Mouse (Mus musculus): ENCODE measurements around the gene Bysl. TPM values are rescaled to one million over a fixed set of nuclear protein-coding genes. Genes with fewer than 3 reads are reported as not detected.
"Not testable (repeated sequence)": the region's sequence is repeated elsewhere in the genome, so short reads cannot be mapped to it uniquely, and the experiment has no call there.

Bysl gene
- polyA plus RNA-seq, 1 experiment from 2014 or later = 43.1 TPM

DNA sequence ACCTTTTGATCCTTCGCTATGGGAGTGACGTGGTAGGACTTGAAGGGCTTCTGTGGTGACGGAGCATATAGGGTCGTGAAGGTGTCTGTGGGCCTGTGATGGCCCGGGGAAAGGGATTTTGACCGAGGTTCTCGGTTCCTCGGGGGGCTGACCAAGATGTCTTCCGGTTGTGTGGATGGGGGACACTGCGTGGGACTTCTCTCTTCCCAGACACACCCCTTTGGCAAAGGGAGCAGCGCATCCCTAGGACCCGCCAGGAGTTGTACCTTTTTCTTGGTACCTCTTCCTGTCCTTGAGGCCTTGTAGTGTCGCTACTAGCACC lies 330 bp upstream of the Bysl start:
- Histone ChIP-seq H3K27me3 (replicated peaks; ENCODE audit: control insufficient read depth, insufficient read depth, low read length) (no peaks in the 10 kb centered on the region), H3K27ac (ENCODE audit: low read depth, low read length) (peak overlapping the region; percentile 51; the same call in 1 of the 2 replicates), H3K4me1 (replicated peaks; ENCODE audit: control insufficient read depth, insufficient read depth, low read length) (peaks cover 35% of the 10 kb centered on the region), H3K4me3 (ENCODE audit: low read depth, low read length) (peak overlapping the region; percentile 76), H3K9me3 (ENCODE audit: control insufficient read depth, low read length) (no peaks in the 10 kb centered on the region), H3K36me3 (ENCODE audit: control insufficient read depth, insufficient read depth, low read length) (peaks cover 33% of the 10 kb centered on the region), H3K9ac (ENCODE audit: low read depth, low read length) (peak overlapping the region; percentile 72), H3K4me2 (peak overlapping the region; percentile 92)
- DNase-seq (ENCODE audit: low spot score) (no peak), ATAC-seq (replicated peaks; ENCODE audit: low FRiP score) (no peak)
- WGBS = under 1% methylated on average over 13 of the region's 13 CpGs

DNA sequence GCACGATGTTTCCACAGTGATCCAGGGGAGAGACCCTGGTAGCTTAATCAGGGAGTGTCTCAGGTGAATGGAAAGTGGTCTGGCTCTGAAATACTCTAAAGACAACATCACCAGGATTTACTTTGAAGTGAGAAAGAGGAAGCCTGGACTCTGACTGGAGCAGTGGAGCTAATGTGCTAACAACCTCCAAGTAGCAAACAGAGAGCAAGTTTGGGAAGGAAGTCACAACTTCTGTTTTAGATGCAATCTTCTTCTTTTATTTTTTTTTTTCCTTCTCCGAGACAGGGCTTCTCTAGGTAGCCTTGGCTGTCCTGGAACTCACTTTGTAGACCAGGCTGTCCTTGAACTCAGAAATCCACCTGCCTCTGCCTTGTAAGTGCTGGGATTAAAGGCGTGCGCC lies 2.1 kb downstream of the Bysl start:
- H3K36me3 ChIP-seq (ENCODE audit: control insufficient read depth, insufficient read depth, low read length) = peaks cover 47% of the 10 kb centered on the region
- H3K9me3 ChIP-seq (ENCODE audit: control insufficient read depth, low read length) = no peaks in the 10 kb centered on the region
- no peak overlapping the region; the same call in 1 of the 2 replicates for H3K27ac ChIP-seq (ENCODE audit: low read depth, low read length)
- peaks cover 25% of the 10 kb centered on the region for H3K4me1 ChIP-seq (replicated peaks; ENCODE audit: control insufficient read depth, insufficient read depth, low read length)
- no peak for ATAC-seq (replicated peaks; ENCODE audit: low FRiP score)
- H3K9ac ChIP-seq (ENCODE audit: low read depth, low read length) = no peak overlapping the region; the same call in 1 of the 2 replicates
- H3K27me3 ChIP-seq (replicated peaks; ENCODE audit: control insufficient read depth, insufficient read depth, low read length) = no peaks in the 10 kb centered on the region
- peak overlapping the region; percentile 76 for H3K4me3 ChIP-seq (ENCODE audit: low read depth, low read length)
- no peak for DNase-seq (ENCODE audit: low spot score)
- peak overlapping the region; percentile 92 for H3K4me2 ChIP-seq
- WGBS = 75% methylated on average over 4 of the region's 4 CpGs

DNA sequence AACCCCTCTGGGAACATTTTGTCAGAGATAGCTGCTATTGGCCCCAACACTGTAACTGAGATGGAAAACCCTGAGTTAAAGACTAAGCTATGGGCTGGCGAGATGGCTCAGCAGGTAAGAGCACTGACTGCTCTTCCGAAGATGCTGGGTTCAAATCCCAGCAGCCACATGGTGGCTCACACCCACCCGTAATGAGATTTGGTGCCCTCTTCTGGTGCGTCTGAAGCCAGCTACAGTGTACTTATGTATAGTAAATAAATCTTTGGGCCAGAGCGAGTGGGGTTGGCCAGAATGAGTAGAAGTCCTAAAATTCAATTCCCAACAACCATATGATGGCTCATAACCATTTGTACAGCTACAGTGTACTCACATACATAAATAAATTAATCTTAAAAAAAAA lies 5.1 kb downstream of the Bysl start:
- Histone ChIP-seq H3K4me1 (replicated peaks; ENCODE audit: control insufficient read depth, insufficient read depth, low read length) (peaks cover 16% of the 10 kb centered on the region), H3K4me2 (no peak overlapping the region), H3K4me3 (ENCODE audit: low read depth, low read length) (no peak overlapping the region), H3K9me3 (ENCODE audit: control insufficient read depth, low read length) (no peaks in the 10 kb centered on the region), H3K36me3 (ENCODE audit: control insufficient read depth, insufficient read depth, low read length) (peaks cover 63% of the 10 kb centered on the region), H3K9ac (ENCODE audit: low read depth, low read length) (no peak overlapping the region), H3K27ac (ENCODE audit: low read depth, low read length) (no peak overlapping the region), H3K27me3 (replicated peaks; ENCODE audit: control insufficient read depth, insufficient read depth, low read length) (no peaks in the 10 kb centered on the region)
- WGBS = 75% methylated on average over 5 of the region's 5 CpGs
- ATAC-seq (replicated peaks; ENCODE audit: low FRiP score) (no peak), DNase-seq (ENCODE audit: low spot score) (no peak)

DNA sequence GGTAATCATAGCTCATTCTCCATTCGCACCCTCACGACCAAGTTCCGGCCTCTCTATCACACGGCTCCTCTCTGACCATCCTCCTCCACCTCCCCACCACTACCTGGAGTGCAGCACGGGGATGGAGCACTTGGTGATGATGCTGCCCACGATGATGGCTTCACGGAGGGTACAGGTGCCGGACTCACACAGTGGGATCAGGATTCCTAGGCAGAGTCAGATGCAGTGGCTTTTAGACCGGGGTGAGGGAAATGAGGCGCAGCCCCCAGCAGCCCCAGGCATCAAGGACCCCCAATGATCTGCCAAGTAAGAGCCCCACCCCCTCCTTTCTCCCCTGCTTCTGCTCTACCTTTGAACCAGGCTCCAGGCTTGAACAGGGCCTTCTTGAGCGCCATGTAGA lies 9.0 kb downstream of the Bysl start:
- peaks cover 24% of the 10 kb centered on the region for H3K4me1 ChIP-seq (replicated peaks; ENCODE audit: control insufficient read depth, insufficient read depth, low read length)
- H3K9ac ChIP-seq (ENCODE audit: low read depth, low read length) = no peak overlapping the region
- H3K9me3 ChIP-seq (ENCODE audit: control insufficient read depth, low read length) = no peaks in the 10 kb centered on the region
- 94% methylated on average over 11 of the region's 11 CpGs for WGBS
- no peak overlapping the region for H3K4me2 ChIP-seq
- no peak overlapping the region for H3K4me3 ChIP-seq (ENCODE audit: low read depth, low read length)
- no peak for DNase-seq (ENCODE audit: low spot score)
- peaks cover 78% of the 10 kb centered on the region for H3K36me3 ChIP-seq (ENCODE audit: control insufficient read depth, insufficient read depth, low read length)
- H3K27ac ChIP-seq (ENCODE audit: low read depth, low read length) = no peak overlapping the region
- H3K27me3 ChIP-seq (replicated peaks; ENCODE audit: control insufficient read depth, insufficient read depth, low read length) = no peaks in the 10 kb centered on the region
- ATAC-seq (replicated peaks; ENCODE audit: low FRiP score) = no peak

DNA sequence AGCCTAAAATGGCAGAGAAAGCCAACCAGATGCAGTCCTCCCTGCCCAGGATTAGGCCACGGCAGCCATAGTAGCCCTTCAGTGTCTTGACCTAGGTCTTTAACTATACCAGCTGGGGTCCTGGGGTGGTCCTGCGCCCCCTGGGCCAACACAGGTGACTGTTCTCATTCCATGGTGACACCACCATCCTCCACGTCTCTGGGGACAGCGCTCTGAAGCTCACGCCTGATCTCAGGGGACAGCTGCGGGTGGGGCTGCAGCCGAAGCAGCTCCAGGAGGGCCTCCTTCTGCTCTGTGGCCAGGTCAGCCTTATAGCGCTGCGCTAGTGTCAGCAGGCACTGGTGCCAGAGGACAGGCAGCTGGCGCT lies 9.9 kb downstream of the Bysl start:
- 94% methylated on average over 10 of the region's 10 CpGs for WGBS

DNA sequence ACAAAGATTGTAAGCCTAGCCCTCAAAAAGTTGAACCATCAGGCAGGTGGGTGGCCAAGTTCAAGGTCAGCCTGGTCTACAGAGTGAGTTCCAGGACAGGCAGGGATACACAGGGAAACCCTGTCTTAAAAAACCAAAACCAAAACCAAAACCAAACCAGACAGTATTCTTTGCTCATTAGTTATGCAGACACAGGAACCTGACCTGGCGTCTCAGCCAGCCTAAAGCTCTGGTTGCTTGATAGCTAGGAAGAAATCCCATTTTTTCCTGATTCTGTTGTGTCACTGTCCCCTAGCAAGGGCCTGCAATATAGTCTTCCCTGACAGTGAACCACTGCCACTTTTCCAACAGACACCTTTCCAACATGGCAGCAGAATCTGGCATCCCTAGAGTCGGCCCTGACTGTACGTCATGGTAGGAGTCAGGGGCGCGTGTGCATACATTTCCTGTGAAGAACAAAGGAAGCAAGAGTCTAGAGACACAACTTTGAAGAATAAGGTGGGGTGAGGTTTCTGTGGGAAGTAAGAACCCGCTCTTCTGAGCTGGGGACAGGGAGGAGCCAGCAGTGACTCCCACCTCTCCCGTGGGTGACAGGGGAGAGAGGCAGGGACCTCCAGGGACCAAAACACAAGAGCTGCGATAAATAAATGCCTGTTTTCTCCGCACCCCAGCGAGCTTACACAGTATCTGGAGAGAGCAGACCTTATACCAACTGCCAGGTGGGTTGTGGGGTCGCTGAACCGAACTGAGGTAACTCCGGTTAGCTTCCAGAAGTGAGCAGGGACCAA lies 10.5 kb downstream of the Bysl start:
- no peak overlapping the region for H3K4me2 ChIP-seq
- no peak overlapping the region for H3K9ac ChIP-seq (ENCODE audit: low read depth, low read length)
- H3K9me3 ChIP-seq (ENCODE audit: control insufficient read depth, low read length) = no peaks in the 10 kb centered on the region
- H3K27me3 ChIP-seq (replicated peaks; ENCODE audit: control insufficient read depth, insufficient read depth, low read length) = no peaks in the 10 kb centered on the region
- 85% methylated on average over 13 of the region's 13 CpGs for WGBS
- ATAC-seq (replicated peaks; ENCODE audit: low FRiP score) (no peak), DNase-seq (ENCODE audit: low spot score) (no peak)
- H3K4me3 ChIP-seq (ENCODE audit: low read depth, low read length) = no peak overlapping the region
- peaks cover 73% of the 10 kb centered on the region for H3K36me3 ChIP-seq (ENCODE audit: control insufficient read depth, insufficient read depth, low read length)
- H3K27ac ChIP-seq (ENCODE audit: low read depth, low read length) = peak overlapping the region; percentile 99; the same call in 1 of the 2 replicates
- H3K4me1 ChIP-seq (replicated peaks; ENCODE audit: control insufficient read depth, insufficient read depth, low read length) = peaks cover 39% of the 10 kb centered on the region

More for the DNA sequence above, 9.9 kb downstream of the Bysl start:
- H3K4me2 ChIP-seq = no peak overlapping the region
- H3K4me3 ChIP-seq (ENCODE audit: low read depth, low read length) = no peak overlapping the region
- DNase-seq (ENCODE audit: low spot score) (no peak), ATAC-seq (replicated peaks; ENCODE audit: low FRiP score) (no peak)
- H3K27ac ChIP-seq (ENCODE audit: low read depth, low read length) = peak overlapping the region; percentile 99; the same call in 1 of the 2 replicates
- H3K4me1 ChIP-seq (replicated peaks; ENCODE audit: control insufficient read depth, insufficient read depth, low read length) = peaks cover 33% of the 10 kb centered on the region
- no peak overlapping the region for H3K9ac ChIP-seq (ENCODE audit: low read depth, low read length)
- H3K9me3 ChIP-seq (ENCODE audit: control insufficient read depth, low read length) = no peaks in the 10 kb centered on the region
- no peaks in the 10 kb centered on the region for H3K27me3 ChIP-seq (replicated peaks; ENCODE audit: control insufficient read depth, insufficient read depth, low read length)
- peaks cover 77% of the 10 kb centered on the region for H3K36me3 ChIP-seq (ENCODE audit: control insufficient read depth, insufficient read depth, low read length)

DNA sequence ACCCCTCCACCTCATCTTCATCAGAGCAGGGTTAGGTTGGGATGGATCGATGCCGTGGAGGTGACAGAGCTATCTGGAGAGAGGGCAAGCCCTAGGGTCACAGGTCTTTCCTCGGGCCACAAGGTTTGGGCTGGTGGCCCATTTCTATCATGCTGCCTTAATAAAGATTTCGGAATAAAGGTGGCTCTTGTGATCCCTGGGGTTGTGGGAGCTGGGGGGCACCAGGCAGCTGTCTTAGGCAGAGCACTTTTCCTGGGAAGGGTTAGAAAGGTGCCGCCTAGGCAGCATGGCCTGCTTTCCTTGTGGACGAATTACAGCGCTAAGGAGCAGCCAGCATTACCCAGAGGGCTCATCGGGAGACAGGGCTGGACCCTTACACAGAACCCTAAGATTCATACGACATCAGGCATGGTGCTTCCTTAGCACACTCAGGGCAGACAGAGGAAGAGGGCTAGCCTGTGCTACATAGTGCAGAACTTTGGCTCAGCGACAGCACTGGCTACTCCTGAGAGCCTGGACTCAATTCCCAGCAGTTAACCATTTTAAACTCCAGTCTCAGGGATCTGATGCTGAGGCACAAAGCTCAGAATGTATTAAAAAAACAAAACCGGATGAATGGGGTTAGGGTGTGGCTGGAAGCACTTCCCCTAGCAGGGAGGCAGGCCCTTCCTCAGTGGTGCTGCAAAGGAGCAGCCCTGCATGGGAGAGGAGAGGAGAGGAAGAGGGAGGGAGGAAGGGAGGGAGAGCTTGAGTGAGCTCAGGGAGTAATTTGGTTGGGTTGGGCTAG lies 11.6 kb downstream of the Bysl start:
- Histone ChIP-seq H3K27ac (ENCODE audit: low read depth, low read length) (peak overlapping the region; percentile 99), H3K27me3 (replicated peaks; ENCODE audit: control insufficient read depth, insufficient read depth, low read length) (no peaks in the 10 kb centered on the region), H3K4me2 (peak overlapping the region; percentile 4; the same call in 1 of the 2 replicates), H3K9ac (ENCODE audit: low read depth, low read length) (peak overlapping the region; percentile 25; the same call in 1 of the 2 replicates), H3K4me3 (ENCODE audit: low read depth, low read length) (no peak overlapping the region), H3K36me3 (ENCODE audit: control insufficient read depth, insufficient read depth, low read length) (peaks cover 63% of the 10 kb centered on the region), H3K9me3 (ENCODE audit: control insufficient read depth, low read length) (no peaks in the 10 kb centered on the region), H3K4me1 (replicated peaks; ENCODE audit: control insufficient read depth, insufficient read depth, low read length) (peaks cover 40% of the 10 kb centered on the region)
- peak; percentile 41 for DNase-seq (ENCODE audit: low spot score)
- no peak for ATAC-seq (replicated peaks; ENCODE audit: low FRiP score)
- WGBS = 64% methylated on average over 11 of the region's 11 CpGs

DNA sequence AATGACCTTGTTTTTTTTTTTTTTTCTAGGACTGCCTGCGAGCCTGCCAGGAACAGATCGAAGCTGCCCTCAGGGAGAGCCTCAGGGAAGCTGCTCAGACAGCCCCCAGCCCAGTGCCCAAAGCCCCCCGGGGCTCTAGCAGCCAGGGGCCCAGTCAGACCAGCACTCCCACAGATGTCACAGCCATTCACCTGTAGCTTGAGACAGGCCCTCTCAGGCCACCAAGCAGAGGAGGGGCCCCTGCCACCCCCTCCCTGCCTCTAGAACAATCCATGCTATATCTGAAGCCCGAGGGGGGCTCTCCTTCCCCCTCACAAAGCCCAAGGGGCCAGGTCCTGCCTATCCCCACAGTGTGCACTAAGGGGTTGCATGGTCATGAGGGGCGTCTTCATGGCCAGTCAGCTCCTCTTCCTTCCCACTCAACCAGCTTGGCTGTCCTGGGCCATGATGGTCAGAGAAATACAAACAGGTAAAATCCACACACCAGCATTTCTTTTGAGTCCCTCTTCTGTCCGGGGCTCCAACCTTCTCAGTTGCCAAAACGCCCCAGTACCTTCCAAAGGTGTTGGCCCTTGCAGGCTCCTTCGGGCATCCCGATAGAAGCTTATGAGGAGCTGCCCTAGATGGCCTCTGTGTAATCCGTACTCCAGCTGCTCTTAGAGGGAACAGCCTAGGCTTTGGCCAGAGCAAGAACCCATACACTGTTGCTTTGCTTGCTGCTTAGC lies 12.6 kb downstream of the Bysl start:
- Histone ChIP-seq H3K36me3 (ENCODE audit: control insufficient read depth, insufficient read depth, low read length) (peaks cover 53% of the 10 kb centered on the region), H3K4me2 (peak overlapping the region; percentile 95), H3K4me1 (replicated peaks; ENCODE audit: control insufficient read depth, insufficient read depth, low read length) (peaks cover 40% of the 10 kb centered on the region), H3K27ac (ENCODE audit: low read depth, low read length) (peak overlapping the region; percentile 99), H3K9ac (ENCODE audit: low read depth, low read length) (peak overlapping the region; percentile 65)
- DNase-seq (ENCODE audit: low spot score); H3K4me3 ChIP-seq (ENCODE audit: low read depth, low read length); ATAC-seq (replicated peaks; ENCODE audit: low FRiP score); H3K9me3 ChIP-seq (ENCODE audit: control insufficient read depth, low read length); H3K27me3 ChIP-seq (replicated peaks; ENCODE audit: control insufficient read depth, insufficient read depth, low read length): not testable (repeated sequence)
- WGBS = 73% methylated on average over 9 of the region's 10 CpGs
